Mouse (Mus musculus) left cerebral cortex, postnatal 25 days (tissue): ENCODE data around the gene Ubtf. TPM values are rescaled to one million over a fixed set of nuclear protein-coding genes. Genes with fewer than 3 reads are reported as not detected.
A peak's percentile ranks its signal among the peaks of the same experiment; 100 is the strongest.

Experiments
- DNase-seq, 2 experiments: peaks; one replicate each; pipeline ENCODE4 v3.0.0; 2022; ENCODE audit warnings: low spot score in 2 of 2, mixed read lengths in 1 of 2
- intact Hi-C: fragments of 180-260 bp; cut with DNase I; formaldehyde crosslinking; loops from one replicate; pipeline ENCODE4 v1.15.1; 2025
- total RNA-seq, 2 experiments: library from RNA; stranded (reverse); gene quantifications; 2 replicates each; pipeline ENCODE4 v1.2.3; 2021

Gene Ubtf
- total RNA-seq, 2 experiments from 2014 or later: 123 to 127 TPM

DNA sequence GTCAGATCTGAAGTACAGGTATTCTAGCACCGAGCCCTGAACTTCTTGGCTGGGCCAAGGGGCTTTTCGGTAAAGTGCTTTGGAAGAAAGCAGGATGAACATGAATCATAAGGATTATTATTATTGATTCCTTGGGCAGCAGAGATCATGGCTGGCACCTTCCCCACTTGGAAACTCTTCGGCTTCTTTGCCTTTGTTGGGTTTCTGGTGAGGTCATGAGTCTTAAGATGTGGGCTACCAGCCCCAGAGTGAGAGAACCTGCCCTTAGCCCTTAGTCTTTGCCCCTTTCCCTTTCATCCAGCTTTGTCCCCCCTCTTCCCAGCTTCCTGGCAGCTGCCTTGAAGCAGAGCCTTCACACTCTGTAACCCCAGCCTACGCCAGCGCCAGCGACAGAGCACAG lies 2.4 kb upstream of the Ubtf start:
- intact Hi-C loops: loop anchor here (2.0 kb wide), 1 partner anchor 71 kb away; the partner anchor contains the start of gene Rundc3a
- no peak for DNase-seq

DNA sequence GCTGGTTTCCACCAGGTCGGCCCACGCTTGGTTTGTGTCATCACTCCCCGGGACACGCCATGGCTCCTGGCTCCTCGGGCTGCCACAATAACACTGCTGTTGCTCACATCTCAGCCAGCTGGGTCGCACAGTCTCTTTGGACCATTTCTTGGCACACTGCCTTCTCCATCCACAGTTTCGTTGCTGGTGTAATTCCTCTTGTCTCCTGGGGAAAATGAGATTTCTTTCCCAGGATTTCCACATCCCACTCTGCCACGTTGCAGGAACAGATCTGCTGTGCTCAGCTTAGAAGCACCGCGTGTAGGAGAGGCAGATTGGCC lies 1.1 kb upstream of the Ubtf start:
- intact Hi-C loops: loop anchor here (1.0 to 2.0 kb wide), 2 partner anchors 23 to 72 kb away; partner anchors contain the start of gene Rundc3a
- peak; percentile 78 to 93 for DNase-seq

DNA sequence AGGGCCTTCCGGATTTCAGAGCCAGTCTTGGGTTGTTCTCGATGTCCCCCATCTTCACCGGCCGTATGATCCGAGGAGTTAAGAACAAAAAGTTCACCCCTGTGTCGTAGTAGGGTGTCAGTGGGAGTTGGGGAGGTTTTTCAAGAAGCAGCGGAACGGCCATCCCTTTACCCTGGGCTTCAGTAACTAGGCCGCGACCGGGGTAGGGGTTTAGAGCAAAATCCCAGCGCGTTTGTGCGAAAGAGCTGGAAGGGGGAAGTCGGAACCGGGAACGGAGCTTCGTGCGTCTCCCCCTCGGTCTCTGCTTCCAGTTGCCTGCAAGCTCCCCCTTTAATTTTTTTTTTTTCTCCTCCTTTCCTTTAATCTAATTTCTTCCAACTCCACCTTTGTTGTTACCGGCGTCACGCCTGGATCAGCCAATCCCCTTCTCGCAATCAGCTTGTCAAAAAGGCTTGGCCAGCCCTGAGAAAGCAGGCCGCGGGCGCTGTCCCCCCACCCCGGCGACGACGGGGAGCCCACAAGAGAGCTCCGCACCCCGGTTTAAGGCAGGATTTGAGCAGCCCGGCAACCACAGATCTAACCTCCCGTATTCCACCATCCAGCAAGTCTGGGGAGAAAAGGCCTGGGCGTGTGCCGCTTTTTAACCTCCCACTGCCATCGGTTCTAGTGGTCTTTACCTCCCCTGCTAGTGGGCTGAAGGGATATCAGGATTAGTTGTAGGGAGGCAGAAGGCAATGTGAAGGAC lies 571 bp upstream of the Ubtf start:
- intact Hi-C loops: loop anchor here (1.0 to 2.0 kb wide), 4 partner anchors 23 to 88 kb away; partner anchors contain the start of gene Rundc3a
- DNase-seq: peak; percentile 90 to 97

DNA sequence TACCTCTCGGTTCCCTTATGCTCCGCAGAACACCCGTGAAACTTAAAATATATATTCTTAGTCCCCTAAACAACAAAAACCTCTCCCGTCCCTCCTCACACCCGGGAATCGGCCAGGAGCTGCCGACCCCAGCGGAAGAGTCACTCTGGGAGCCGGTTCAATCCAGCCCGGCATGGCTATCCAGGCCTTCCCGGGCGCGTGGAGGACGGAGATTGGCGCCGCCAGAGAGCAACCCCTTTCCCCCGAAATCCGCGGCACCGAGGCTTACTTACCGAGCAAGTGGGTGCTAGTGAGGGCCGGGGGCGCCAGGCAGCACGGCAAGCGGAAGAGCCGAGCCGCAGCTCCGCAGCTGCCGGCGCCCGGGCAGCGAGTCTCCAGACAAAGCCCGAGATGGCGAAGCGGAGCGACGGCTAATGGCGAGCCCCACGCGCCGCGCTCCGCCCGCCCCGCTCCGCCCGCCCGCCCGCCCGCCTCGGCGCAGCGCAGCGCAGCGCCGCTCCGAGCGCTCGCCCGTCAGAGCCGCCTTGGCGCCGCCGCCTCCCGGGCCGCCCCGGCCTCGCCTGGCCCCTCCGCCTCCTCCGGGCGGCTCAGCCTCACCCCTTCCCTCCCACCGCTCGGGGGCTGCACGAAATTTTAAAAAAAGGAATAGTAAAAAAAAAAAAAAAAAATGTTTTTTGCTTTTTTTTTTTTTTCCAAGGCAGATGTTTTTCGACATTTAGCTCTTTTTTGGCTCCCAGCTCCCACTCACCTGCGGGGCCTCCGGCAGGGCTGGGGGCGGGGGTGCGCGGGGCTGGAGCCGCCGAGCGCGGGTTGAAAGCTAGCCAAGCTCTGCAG lies 749 bp downstream of the Ubtf start:
- peak; percentile 32 to 65 for DNase-seq
- intact Hi-C loops: loop anchor here (1.0 kb wide), 2 partner anchors 79 to 90 kb away; no protein-coding TSS in a partner anchor

DNA sequence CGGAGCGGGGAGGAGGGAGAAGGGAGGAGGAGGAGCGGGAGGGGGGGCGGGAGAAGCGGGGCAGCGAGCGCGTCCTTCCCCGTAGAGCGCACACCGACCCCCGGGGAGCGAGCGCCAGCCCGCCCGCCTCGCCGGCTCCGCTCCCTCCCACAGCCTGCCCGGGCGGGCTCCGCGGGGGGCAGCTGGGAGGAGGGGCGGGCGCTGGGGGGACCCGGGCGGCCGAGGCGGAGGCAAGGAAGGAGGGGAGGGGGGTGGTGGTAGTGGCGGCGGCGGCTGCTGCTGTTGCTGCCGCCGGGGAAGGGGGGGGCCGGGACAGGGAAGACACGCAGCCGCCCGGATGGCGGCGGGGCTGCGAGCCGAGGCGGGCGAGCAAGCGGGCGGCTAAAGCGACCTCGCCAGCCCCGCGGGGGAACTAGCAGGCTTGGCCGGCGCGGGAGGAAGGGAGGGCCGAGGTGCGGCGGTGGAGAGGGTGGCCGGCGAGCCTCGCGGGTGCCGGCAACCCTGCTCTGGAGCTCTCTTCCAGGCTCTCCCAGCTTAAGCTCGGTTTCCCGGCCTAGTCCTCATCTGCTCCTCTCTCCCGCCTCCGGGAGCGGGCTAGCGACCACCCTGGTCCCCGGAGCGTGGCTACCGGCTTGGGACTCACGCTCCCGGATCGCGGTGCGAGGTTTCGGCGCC lies 1.5 kb downstream of the Ubtf start:
- intact Hi-C loops: loop anchor here (2.0 kb wide), 1 partner anchor 21 kb away; the partner anchor contains the start of gene Atxn7l3
- DNase-seq: peak in 1 of 2 experiments; percentile 67

DNA sequence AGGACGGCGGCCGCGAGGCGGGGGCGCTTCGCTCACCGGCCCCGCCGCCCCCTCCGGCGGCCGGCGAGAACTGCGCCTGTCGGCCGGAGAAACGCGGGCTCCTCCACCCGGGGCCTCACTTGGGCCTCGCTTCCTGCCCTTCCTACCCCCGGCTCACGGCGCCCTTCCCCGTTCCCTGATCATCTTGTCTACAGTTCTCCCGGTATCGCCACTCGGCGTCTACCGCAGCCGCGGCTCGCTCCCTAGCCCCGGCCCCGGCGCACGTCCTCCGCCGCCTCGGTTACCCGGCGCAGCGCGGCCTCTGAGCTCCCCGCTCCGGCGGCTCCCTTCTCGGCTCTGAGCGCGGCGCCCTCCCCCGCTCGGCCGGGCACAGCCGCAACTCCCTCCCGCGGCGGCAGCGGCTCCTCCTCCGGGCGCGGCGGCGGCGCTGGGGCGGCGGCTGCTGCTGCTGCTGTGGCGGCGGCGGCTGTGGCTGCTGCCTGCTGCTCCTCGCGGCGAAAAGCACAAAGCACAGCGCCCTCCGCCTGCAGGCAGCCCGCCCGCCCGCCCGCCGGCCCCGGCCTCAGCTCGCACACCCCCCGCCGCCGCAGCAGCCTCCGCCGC lies 2.1 kb downstream of the Ubtf start:
- peak; percentile 58 to 68 for DNase-seq
- intact Hi-C loops: loop anchor here (2.0 kb wide), 1 partner anchor 21 kb away; the partner anchor contains the start of gene Atxn7l3

DNA sequence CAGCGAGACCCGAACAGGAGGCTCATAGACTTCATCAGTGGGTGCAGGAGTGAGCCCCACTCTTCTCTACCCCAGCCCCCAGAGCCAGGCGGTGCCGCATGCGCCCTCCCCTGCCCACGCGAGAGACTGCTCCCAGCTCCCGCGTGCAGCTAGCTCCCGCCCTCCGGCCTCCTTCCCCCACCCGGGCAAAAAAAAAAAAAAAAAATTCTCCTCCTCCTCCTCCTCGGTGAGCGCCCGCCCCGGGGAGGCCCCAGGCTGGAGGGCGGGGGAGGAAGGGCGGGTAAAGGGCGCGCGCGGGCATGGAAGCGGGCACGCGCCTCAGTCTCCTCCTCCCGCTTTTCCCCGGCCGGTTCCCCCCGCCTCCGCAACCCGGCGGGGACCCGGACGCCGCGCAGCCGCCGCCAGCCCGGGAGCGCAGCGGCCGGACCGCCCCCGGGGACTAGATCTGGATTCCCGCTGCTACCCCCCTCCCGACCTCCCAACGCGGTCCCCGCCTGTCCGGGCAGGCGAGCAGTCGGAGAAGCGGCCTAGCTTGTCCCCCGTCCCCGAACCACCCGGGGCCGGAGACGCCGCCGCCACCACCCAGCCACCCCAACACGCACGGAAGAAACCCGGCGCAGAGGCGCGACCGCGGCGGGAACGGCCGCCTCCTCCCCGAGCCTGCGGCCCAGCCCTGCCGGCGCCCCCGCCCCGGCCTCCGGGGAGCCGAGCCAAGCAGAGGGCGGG lies 2.8 kb downstream of the Ubtf start:
- peak; percentile 84 to 86 for DNase-seq
- intact Hi-C loops: loop anchor here (1.0 to 2.0 kb wide), 2 partner anchors 20 to 91 kb away; partner anchors contain the start of genes Atxn7l3 and Slc25a39

DNA sequence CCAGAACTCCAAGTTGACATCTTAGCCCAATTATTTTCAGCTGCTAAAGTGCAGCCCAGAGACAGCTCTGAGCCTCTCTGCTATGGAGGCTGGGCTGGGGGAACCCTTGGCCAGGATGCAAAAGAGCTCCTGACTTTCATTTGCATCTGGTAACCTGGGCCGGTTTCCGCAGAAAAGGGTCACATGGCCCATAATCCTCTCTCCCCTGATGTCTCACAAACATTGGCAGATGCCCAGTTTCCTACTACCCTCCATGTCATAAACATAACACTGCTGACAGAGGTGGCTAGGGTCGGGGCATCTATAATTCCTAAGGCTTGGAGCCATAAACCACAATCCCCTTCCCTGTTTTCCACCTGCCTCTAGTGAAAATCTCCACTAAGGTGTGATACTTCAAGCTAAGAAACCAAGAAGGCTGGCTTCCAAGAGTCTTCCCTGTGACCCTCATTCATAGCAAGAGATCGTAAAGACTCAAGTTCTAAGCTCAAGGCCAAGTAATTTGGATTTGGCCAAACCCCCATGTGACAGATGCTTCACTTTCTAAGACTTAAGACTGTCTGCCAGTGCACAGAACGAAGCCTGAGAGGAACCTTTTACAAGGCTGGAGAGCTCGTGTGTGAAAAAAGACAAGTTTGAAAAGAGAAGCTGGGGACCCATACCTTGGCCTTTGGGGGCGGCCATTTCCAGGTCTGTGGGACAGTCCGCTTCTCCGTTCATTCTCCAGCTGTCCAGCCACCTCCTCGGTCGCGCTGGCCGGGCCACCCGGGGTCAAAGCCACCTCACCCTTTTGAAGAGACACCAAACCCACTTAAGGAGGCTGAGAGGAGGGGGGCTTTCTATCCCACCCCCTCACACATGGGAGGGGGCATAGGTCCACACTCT lies 3.6 kb downstream of the Ubtf start:
- intact Hi-C loops: loop anchor here (1.0 to 2.0 kb wide), 2 partner anchors 19 to 91 kb away; partner anchors contain the start of genes Atxn7l3 and Slc25a39
- DNase-seq: no peak

DNA sequence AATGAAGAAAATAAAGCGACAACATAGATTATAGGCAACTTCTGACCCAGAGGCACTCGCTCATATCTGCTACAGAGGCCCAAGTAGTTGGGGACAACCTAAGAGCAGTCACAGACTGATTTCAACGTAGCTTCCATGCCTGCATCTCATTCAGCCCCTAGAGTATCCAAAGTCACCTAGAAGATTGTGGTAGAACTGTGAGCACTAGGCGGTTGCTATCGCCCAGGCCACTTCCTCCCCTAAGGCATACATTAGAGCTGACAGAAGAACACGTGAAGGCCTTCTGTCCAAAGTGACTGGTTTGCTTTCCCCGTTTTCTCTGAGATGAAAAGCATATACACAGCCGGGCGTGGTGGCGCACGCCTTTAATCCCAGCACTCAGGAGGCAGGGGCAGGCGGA lies 5.2 kb downstream of the Ubtf start:
- intact Hi-C loops: no loop called here

DNA sequence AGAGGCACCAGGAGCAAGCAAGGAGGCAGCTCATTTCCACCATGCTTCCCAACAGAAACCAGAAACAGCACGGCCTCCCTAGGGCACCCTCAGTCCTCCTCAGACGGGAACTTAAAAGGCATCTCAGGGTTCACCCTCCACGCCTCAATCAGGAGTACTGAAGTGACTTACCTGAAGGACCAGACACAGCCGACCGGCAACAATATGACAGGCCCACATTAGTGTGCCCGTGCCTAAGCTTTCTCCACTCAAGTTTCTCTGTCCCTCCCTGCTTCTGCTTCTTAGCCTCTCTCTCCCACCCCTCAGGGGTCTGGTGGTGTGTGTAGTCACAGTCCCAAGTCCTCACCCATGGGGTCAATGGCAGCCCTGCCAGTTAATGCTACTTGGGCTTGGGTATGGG lies 7.0 kb downstream of the Ubtf start:
- intact Hi-C loops: no loop called here
- peak in 1 of 2 experiments; percentile 1 for DNase-seq

More for the DNA sequence above, 5.2 kb downstream of the Ubtf start:
- DNase-seq: no peak

DNA sequence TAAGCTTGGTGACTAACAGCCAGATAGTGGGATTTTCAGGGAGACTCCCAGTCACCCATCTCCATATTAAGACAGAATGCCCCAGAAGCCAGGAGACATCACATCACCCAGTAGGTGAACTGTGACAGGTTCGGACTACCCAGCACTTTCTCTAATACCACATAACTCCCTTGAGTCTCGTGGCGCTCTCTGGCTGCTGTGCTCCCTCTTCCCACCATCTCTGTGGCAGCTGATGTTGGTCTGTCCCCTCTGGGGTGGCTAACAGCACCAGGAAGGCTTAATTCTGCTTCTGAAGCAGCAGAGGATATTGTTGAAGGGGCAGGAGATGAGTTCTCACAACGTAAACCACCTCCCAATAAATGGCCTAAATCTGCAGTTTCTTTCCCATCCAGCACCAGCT lies 7.6 kb downstream of the Ubtf start:
- intact Hi-C loops: no loop called here
- no peak for DNase-seq

DNA sequence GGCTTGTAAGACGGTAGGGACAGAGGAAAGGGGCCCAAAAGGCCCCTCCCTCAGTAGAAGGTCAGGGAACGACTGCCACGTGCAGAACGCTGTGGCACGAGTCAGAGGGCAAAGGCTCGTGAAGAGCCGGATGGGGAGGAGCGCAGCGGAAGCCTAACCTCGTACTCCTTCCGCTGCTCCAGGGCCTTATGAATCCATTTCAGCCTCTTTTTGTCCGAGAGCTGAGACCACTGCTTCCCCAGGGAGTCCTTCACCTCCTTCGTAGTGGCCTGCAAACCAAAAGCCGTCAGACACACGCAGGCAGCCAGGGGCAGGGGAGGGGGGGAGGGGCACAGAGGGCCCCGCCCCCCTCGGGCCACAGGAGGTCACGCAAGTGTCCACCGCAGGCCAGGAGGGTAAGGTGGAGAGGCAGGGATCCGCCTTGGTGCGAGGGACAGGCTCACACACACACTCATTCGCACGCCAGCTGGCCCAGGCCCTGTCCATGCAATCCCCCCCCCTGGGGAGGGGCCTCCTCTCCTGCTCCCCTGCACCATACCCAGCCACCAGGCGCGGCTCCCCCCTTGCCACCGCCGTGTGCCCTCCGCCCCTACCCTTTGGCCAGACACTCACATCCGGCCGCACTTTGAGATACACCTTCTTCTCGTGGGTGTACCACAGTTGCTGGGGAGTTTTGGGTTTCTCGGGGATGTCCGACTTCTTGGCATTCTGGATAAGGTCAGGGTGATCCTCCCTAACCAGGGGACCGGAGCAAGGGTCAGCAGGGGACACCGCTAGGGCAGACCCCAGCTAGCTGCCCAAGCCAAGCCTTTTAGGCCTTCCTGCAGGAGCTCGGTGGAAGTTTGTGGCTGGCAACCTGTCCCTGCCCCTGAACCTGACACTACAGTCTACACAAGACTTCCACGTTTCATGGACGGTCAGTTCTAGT lies 8.5 kb downstream of the Ubtf start:
- intact Hi-C loops: no loop called here
- no peak for DNase-seq

DNA sequence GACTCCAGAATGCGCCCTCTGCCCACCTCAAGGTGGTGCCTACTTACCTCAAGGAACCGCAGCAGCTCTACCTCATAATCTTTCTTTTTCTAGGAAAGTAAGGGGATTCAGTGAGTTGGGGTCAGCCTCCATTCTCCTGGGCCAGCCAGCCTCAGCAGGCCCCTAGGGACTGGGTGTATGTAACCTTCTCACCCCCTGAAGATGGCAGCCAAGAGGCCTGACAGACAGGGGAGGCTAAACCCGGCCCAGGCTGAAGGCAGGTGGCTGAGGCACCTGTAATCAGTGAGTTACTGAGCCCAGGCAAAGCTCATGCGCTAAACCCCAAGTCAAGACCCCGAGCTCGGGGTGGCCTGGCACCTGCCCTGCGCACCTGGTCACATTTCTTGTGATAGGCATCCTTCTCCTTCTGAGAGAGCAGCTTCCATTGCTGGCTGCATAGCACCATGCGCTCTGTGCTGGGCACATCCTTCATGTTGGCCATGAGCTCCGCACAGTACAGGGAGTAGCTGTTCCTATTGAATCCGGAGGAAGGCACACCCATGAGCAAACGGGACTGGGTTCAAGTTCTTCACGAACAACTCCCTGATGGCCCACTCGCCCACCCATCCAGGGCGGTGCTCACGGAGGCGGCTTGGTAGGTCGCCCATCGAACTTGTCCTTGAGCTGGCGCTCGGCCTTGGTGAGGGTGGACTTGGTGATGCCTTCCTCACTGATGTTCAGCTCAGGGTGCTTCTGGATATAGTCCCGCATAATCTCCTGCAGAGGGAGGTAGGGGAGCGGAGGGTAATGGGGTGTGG lies 9.5 kb downstream of the Ubtf start:
- DNase-seq: no peak

DNA sequence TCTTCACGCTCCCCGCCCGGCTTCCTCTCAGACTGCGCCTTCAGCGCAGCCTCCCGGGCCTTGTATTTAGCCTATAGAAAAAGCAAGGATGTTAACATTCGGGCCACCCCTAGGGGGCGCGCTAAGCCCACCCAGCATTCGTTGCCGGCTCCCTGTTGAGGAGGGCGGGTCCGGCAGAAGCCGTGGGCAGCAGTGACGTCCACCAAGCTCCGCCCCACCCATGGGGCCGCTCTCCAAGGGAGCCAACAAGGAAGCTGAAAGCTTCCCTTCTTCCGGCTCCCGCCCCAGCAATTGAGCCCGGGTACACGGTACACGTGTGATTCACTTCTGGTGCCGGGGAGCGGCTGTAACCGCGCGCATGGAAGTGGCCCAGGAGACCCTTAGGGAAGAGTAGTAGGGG lies 10.6 kb downstream of the Ubtf start:
- peak; percentile 95 to 99 for DNase-seq
- intact Hi-C loops: loop anchor here (1.0 to 2.0 kb wide), 3 partner anchors 11 to 125 kb away; partner anchors contain the start of gene Slc25a39

More for the DNA sequence above, 9.5 kb downstream of the Ubtf start:
- intact Hi-C loops: loop anchor here (1.0 to 2.0 kb wide), 2 partner anchors 97 to 124 kb away; partner anchors contain the start of gene Slc25a39

DNA sequence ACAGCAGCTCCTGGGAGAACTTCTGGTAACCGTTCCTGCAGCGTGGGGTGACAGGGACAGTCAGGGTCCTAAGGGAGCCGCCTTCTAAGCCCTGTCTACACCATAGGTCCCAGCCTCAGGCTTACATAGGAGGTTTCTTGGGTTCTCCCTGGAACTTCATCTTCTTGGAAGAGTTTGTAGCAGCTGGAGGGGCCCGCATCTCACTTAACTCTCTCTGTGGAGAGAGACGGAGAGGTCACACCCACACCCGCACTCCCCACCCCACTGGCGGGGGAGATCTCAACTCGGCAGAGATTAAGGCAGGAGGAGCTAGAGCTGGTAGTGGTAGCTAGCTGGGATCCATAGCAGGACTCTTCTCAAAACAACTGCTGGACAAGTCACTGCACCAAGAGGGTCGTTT lies 11.4 kb downstream of the Ubtf start:
- intact Hi-C loops: loop anchor here (1.0 to 2.0 kb wide), 2 partner anchors 10 to 99 kb away; partner anchors contain the start of gene Slc25a39
- DNase-seq: no peak

DNA sequence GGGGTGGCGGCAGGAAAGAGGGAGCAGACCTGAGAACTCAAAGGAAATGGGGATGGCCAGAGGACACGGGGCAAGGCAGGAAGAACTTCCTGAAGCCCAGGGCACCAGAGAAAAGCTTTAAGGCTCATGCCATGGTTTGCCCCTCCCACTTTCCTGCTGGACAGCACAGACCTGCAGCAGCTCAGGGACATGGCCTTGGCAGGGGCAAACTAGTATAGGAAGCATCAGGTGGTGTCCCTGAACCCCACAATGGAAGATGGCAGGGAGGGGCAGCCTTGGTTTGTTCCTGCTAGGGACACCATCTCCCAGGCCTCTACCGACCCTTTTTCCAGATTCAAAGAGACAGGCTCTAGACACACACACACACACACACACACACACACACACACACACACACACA lies 14.2 kb downstream of the Ubtf start:
- no peak for DNase-seq
- intact Hi-C loops: no loop called here
